Mouse (Mus musculus) gastrocnemius, postnatal 36 days (tissue): ENCODE measurements at regions not wholly inside any gene's neighbourhood (a gene's known extent, or its start where the extent isn't known, plus 50 kb on each side); places are given as distances from the start of the nearest gene placed in this dataset.
"Not testable (repeated sequence)": the region's sequence is repeated elsewhere in the genome, so short reads cannot be mapped to it uniquely, and the experiment has no call there.

Experiments used
- DNase-seq, 2 experiments: peaks; one replicate each; pipeline ENCODE4 v3.0.0; 2022
- intact Hi-C: fragments of 180-260 bp; cut with DNase I; formaldehyde crosslinking; loops from one replicate; pipeline ENCODE4 v1.15.1; 2025

- DNase-seq, result no peak
- intact Hi-C loops, result no loop called here
These were observed 94.9 kb downstream of the Plppr4 start for GRCm38 (mm10) chr3:117265790-117266189.

GRCm38 (mm10) chr3:117247833-117248232 is 112.8 kb downstream of the Plppr4 start:
- intact Hi-C loops, result no loop called here
- no peak for DNase-seq

DNA sequence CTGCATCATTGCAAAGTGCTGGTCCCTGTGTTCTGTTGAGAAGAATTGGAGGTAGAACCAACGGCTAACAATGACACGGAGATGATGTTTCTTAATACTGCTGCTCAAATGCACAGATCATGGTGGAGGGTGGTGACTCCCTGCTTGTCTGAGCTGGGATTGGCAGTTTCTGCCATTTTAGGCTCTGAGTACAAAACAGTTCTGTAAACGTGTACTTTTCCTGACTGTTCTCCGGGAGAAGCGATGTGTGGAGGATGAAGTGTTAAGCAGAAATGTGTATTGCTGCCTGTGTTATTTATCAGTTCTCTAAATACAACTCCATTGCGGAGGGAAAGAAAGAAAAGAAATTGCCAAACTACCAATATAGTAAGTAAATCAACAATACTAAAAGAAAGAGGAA is 118.9 kb downstream of the Plppr4 start:
- DNase-seq, result no peak
- intact Hi-C loops, result no loop called here

- DNase-seq, result no peak
- intact Hi-C loops, result no loop called here
These were observed 134.1 kb downstream of the Plppr4 start for GRCm38 (mm10) chr3:117226616-117227015.

GRCm38 (mm10) chr3:117225041-117225440 is 135.6 kb downstream of the Plppr4 start:
- intact Hi-C loops, result no loop called here

DNA sequence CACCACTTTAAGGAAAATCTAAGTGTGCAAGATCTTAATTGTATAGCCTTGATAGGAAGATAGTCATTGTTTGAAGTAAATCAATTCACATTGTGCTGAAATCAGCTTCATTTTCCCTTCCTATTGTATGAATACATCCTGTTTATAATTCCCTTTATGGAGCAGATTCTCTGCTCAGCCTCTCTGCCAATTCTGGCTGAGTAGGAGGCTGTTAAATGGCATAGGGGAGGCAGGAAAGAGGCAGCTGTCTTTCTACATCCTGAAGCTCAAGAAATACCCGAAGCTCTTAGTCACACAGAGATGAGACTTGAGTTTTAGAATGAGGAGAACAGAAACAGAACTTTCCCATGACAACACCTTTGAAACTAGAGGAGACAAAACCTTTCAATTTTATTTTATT is 142.7 kb downstream of the Plppr4 start:
- intact Hi-C loops, result no loop called here
- DNase-seq, result no peak

More at GRCm38 (mm10) chr3:117225041-117225440, 135.6 kb downstream of the Plppr4 start:
- DNase-seq, result no peak

GRCm38 (mm10) chr3:117191903-117192302 is 168.8 kb downstream of the Plppr4 start:
- DNase-seq, result no peak
- intact Hi-C loops, result no loop called here

GRCm38 (mm10) chr3:117188782-117189500 is 171.7 kb downstream of the Plppr4 start:
- intact Hi-C loops, result no loop called here
- DNase-seq, result no peak

DNA sequence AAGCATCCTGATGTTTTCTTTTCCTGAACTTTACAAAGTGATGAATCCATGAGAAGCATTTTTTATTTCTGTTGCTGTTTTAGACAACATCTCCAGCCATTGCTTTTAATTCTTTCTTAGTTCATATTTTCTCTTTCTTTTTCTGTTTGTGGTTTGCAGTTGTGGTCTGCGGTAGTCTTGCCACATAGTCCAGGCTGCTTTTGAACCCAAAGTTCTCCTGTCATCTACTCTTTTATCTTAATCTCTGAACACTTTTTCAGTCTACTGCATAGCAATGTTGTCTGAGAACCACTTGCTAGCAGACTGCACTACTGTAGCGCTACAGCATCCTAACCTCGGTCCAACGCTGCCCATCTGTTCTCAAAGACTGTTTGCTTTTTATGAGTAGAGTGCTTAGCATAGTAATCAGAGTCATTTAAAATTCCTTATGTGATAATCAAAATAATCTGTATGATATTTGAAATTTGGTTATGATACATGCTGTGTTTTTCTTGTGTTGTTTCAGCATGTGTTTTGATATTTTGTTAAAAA is 177.0 kb downstream of the Plppr4 start:
- intact Hi-C loops, result no loop called here
- no peak for DNase-seq

- intact Hi-C loops, result no loop called here
- DNase-seq, result no peak
These were observed 190.9 kb downstream of the Plppr4 start for GRCm38 (mm10) chr3:117169740-117170139.

- no peak for DNase-seq
- intact Hi-C loops, result no loop called here
These were observed 194.3 kb upstream of the Palmd start for GRCm38 (mm10) chr3:117163046-117163445.

DNA sequence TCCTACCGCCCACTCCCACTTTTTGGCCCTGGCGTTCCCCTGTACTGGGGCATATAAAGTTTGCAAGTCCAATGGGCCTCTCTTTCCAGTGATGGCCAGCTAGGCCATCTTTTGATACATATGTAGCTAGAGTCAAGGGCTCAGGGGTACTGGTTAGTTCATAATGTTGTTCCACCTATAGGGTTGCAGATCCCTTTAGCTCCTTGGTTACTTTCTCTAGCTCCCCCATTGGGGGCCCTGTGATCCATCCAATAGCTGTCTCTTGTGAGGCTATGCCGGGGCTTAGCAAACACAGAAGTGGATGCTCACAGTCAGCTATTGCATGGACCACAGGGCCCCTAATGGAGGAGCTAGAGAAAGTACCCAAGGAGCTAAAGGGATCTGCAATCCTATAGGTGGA is 191.9 kb upstream of the Palmd start:
- intact Hi-C loops, DNase-seq: not testable (repeated sequence)

GRCm38 (mm10) chr3:117155274-117155673 is 186.5 kb upstream of the Palmd start:
- DNase-seq, result no peak
- intact Hi-C loops, result no loop called here

- intact Hi-C loops, result no loop called here
- no peak for DNase-seq
These were observed 184.3 kb upstream of the Palmd start for GRCm38 (mm10) chr3:117153011-117153473.

GRCm38 (mm10) chr3:117152414-117152813 is 183.6 kb upstream of the Palmd start:
- intact Hi-C loops, result no loop called here
- no peak for DNase-seq

- DNase-seq, result no peak
- intact Hi-C loops, result no loop called here
These were observed 178.6 kb upstream of the Palmd start for GRCm38 (mm10) chr3:117147414-117147813.

DNA sequence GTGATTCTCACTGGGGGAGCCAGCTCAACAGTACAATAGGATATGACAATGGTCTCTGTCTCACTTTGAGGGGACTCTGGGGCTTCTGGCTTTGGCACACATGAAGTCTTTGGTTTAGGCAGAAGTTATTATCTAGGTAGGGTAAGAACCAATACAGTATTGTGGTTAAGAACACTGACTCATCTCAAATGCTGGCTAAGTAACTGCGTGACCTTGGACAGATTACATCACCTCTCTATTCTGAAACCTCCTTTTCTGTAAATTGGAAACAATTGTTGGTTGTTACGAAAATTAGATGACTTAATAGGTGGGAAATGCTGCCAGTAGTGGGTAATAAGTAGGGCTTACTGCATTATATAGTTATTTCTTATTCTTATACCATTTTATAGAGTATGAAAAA is 171.0 kb upstream of the Palmd start:
- intact Hi-C loops, result no loop called here
- no peak for DNase-seq

DNA sequence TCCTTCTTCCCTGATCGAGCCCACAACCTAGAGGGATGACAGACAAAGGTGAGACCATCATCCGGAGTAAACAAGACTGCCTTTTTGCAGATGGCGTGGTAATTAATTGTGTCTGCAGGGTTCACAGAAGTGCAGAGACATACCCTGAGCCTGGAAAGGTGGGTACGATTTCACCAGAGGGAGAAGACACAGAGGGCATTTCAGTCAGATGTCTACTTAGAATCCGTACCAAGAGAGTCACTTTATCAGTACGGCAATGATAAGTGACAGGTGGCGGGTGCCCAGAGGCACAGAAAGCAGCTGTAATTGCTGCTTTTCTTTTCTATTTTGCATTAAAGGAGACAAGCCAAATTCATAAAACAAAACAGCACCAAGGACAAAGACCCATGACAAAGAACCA is 169.9 kb upstream of the Palmd start:
- no peak for DNase-seq
- intact Hi-C loops, result no loop called here

- intact Hi-C loops, result no loop called here
- no peak for DNase-seq
These were observed 164.1 kb upstream of the Palmd start for GRCm38 (mm10) chr3:117132897-117133296.

DNA sequence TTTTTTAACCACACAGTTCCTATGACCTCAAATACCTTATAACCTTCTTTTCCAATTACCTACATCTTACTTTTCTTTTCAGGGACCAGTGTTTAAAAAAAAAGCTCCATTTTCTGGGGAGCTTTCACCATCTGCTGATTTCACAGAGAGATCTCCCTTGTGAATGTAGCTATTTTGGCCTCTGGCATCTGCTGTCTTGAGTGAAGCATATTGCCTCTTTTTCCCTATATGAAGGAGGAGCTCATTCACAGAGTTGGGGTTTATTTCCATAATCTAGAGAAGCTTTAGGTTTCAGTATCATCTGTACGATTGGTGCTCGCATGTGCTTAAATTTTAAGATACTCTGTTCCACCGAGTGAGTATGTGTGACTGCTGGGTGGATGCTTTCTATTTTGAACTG is 153.4 kb upstream of the Palmd start:
- no peak for DNase-seq
- intact Hi-C loops, result loop anchor here (5.0 kb wide), 2 partner anchors 220 to 315 kb away; no protein-coding TSS in a partner anchor

GRCm38 (mm10) chr3:117120086-117121055 is 151.6 kb upstream of the Palmd start:
- intact Hi-C loops, result loop anchor here (5.0 kb wide), 2 partner anchors 218 to 317 kb away; no protein-coding TSS in a partner anchor
- no peak for DNase-seq
